Mouse (Mus musculus) MEL (cell line): ENCODE measurements around the gene Arl15. TPM values are rescaled to one million over a fixed set of nuclear protein-coding genes. Genes with fewer than 3 reads are reported as not detected.

Source experiments
- DNase-seq: peaks from one replicate; pipeline ENCODE4 v3.0.0; 2011; ENCODE audit warnings: low read depth, low spot score
- H3K27ac ChIP-seq: 2 replicates; pipeline ENCODE4 v1.5.1; 2012; ENCODE audit warnings: low read depth, mild to moderate bottlenecking, control low read depth, low read length, moderate library complexity; ENCODE audit not compliant: control insufficient read depth
- H3K27me3 ChIP-seq, 2 experiments: fragments of 150-350 bp in 1 of 2; sonication (generic) in 1 of 2; 2 replicates each; pipeline ENCODE4 v1.6.1; 2012; ENCODE audit warnings: low read length in 2 of 2, mild to moderate bottlenecking in 2 of 2, improper control_type of control experiment in 1 of 2, moderate library complexity in 1 of 2; ENCODE audit not compliant: insufficient read depth in 2 of 2, control insufficient read depth in 1 of 2
- H3K36me3 ChIP-seq, 2 experiments: 2 replicates each; pipeline ENCODE4 v1.6.1; 2012 to 2014; ENCODE audit warnings: low read length in 2 of 2, improper control_type of control experiment in 1 of 2, inconsistent platforms in 1 of 2, mild to moderate bottlenecking in 1 of 2; ENCODE audit not compliant: insufficient read depth in 2 of 2, control insufficient read depth in 1 of 2
- H3K4me1 ChIP-seq, 2 experiments: fragments of 150-350 bp in 1 of 2; sonication (generic) in 1 of 2; 2 replicates each; pipeline ENCODE4 v1.6.1; 2012; ENCODE audit warnings: low read length in 2 of 2, improper control_type of control experiment in 1 of 2, mild to moderate bottlenecking in 1 of 2; ENCODE audit not compliant: insufficient read depth in 2 of 2, control insufficient read depth in 1 of 2
- H3K4me3 ChIP-seq, 2 experiments: fragments of 150-350 bp in 1 of 2; sonication (generic) in 1 of 2; 2 replicates each; pipeline ENCODE4 v1.5.1; 2012; ENCODE audit warnings: low read depth in 2 of 2, low read length in 2 of 2, mild to moderate bottlenecking in 2 of 2, moderate library complexity in 2 of 2, control low read depth in 1 of 2, improper control_type of control experiment in 1 of 2; ENCODE audit not compliant: control insufficient read depth in 1 of 2, insufficient read depth in 1 of 2
- H3K79me2 ChIP-seq: 2 replicates; pipeline ENCODE4 v1.6.1; 2012; ENCODE audit warnings: mild to moderate bottlenecking, low read length, moderate library complexity; ENCODE audit not compliant: control insufficient read depth, poor library complexity, insufficient read depth
- H3K9ac ChIP-seq: 2 replicates; pipeline ENCODE4 v1.6.1; 2012; ENCODE audit warnings: low read depth, mild to moderate bottlenecking, control low read depth, low read length, moderate library complexity; ENCODE audit not compliant: control insufficient read depth, poor library complexity, severe bottlenecking
- H3K9me3 ChIP-seq: fragments of 150-350 bp; sonication (generic); replicated peaks from 2 replicates; pipeline ENCODE4 v1.6.1; 2012; ENCODE audit warnings: mild to moderate bottlenecking, low read length, improper control_type of control experiment, moderate library complexity; ENCODE audit not compliant: insufficient read depth
- CTCF ChIP-seq, 3 experiments: IDR thresholded peaks in 2 of 3; conservative IDR thresholded peaks in 1 of 3; 2 replicates each; pipeline ENCODE4 v1.5.1; 2011 to 2012; ENCODE audit warnings: low read length in 3 of 3, low read depth in 2 of 3, mild to moderate bottlenecking in 2 of 3, improper control_type of control experiment in 1 of 3, inconsistent platforms in 1 of 3, mixed read lengths in 1 of 3, moderate library complexity in 1 of 3; ENCODE audit not compliant: control insufficient read depth in 1 of 3, insufficient read depth in 1 of 3, poor library complexity in 1 of 3, severe bottlenecking in 1 of 3
- ELF1 ChIP-seq: IDR thresholded peaks from 2 replicates; pipeline ENCODE4 v1.6.1; 2014; ENCODE audit warnings: low read depth, mild to moderate bottlenecking, inconsistent platforms, low read length, improper control_type of control experiment, moderate library complexity
- EP300 ChIP-seq, 2 experiments: IDR thresholded peaks; 2 replicates each; pipeline ENCODE4 v1.6.1; 2011; ENCODE audit warnings: improper control_type of control experiment in 2 of 2, low read length in 2 of 2, low read depth in 1 of 2, mild to moderate bottlenecking in 1 of 2
- ETS1 ChIP-seq: IDR thresholded peaks from 2 replicates; pipeline ENCODE4 v1.6.1; 2012; ENCODE audit warnings: low read depth, mild to moderate bottlenecking, inconsistent platforms, low read length, improper control_type of control experiment, moderate library complexity
- GATA1 ChIP-seq: IDR thresholded peaks from 2 replicates; pipeline ENCODE4 v1.6.1; 2011; ENCODE audit warnings: low read depth, low read length, improper control_type of control experiment
- HCFC1 ChIP-seq: IDR thresholded peaks from 2 replicates; pipeline ENCODE4 v1.6.1; 2012; ENCODE audit warnings: low read depth, mild to moderate bottlenecking, inconsistent platforms, low read length, improper control_type of control experiment, moderate library complexity
- MAZ ChIP-seq: IDR thresholded peaks from 2 replicates; pipeline ENCODE4 v1.6.1; 2012; ENCODE audit warnings: low read depth, mild to moderate bottlenecking, inconsistent platforms, low read length, improper control_type of control experiment
- MEF2A ChIP-seq: IDR thresholded peaks from 2 replicates; pipeline ENCODE4 v1.6.1; 2014; ENCODE audit warnings: low read depth, mild to moderate bottlenecking, inconsistent platforms, low read length, improper control_type of control experiment; ENCODE audit not compliant: poor library complexity, insufficient replicate concordance, severe bottlenecking; ENCODE audit errors: extremely low read depth
- MXI1 ChIP-seq: IDR thresholded peaks from 2 replicates; pipeline ENCODE4 v1.6.1; 2011; ENCODE audit warnings: mild to moderate bottlenecking, low read depth, low read length, improper control_type of control experiment
- NELFE ChIP-seq: IDR thresholded peaks from 2 replicates; pipeline ENCODE4 v1.6.1; 2011; ENCODE audit warnings: low read depth, low read length, improper control_type of control experiment
- NRF1 ChIP-seq: IDR thresholded peaks from 2 replicates; pipeline ENCODE4 v1.6.1; 2014; ENCODE audit warnings: low read depth, mild to moderate bottlenecking, inconsistent platforms, low read length, improper control_type of control experiment, moderate library complexity; ENCODE audit not compliant: poor library complexity, insufficient read depth, severe bottlenecking
- POLR2AphosphoS5 ChIP-seq: IDR thresholded peaks from 2 replicates; pipeline ENCODE4 v1.6.1; 2012; ENCODE audit warnings: low read depth, borderline replicate concordance, mild to moderate bottlenecking, inconsistent platforms, low read length, moderate library complexity, mixed read lengths
- RAD21 ChIP-seq: IDR thresholded peaks from 2 replicates; pipeline ENCODE4 v1.6.1; 2011; ENCODE audit warnings: mild to moderate bottlenecking, low read depth, low read length, improper control_type of control experiment
- RCOR1 ChIP-seq: IDR thresholded peaks from 2 replicates; pipeline ENCODE4 v1.6.1; 2012; ENCODE audit warnings: low read depth, mild to moderate bottlenecking, inconsistent platforms, low read length, improper control_type of control experiment
- SIN3A ChIP-seq: IDR thresholded peaks from 2 replicates; pipeline ENCODE4 v1.6.1; 2012; ENCODE audit warnings: low read length, improper control_type of control experiment, inconsistent platforms
- SMC3 ChIP-seq: IDR thresholded peaks from 2 replicates; pipeline ENCODE4 v1.6.1; 2011; ENCODE audit warnings: low read depth, low read length, improper control_type of control experiment
- TAL1 ChIP-seq: IDR thresholded peaks from 2 replicates; pipeline ENCODE4 v1.6.1; 2012; ENCODE audit warnings: mild to moderate bottlenecking, inconsistent platforms, low read length, moderate library complexity, mixed read lengths
- TCF12 ChIP-seq: IDR thresholded peaks from 2 replicates; pipeline ENCODE4 v1.6.1; 2014; ENCODE audit warnings: low read depth, mild to moderate bottlenecking, inconsistent platforms, low read length, improper control_type of control experiment, moderate library complexity
- UBTF ChIP-seq: IDR thresholded peaks from 2 replicates; pipeline ENCODE4 v1.6.1; 2012; ENCODE audit warnings: low read depth, mild to moderate bottlenecking, inconsistent platforms, low read length, improper control_type of control experiment, moderate library complexity, borderline replicate concordance; ENCODE audit not compliant: insufficient read depth
- USF1 ChIP-seq: IDR thresholded peaks from 2 replicates; pipeline ENCODE4 v1.6.1; 2014; ENCODE audit warnings: low read depth, mild to moderate bottlenecking, inconsistent platforms, low read length, improper control_type of control experiment, moderate library complexity
- ZC3H11A ChIP-seq: IDR thresholded peaks from 2 replicates; pipeline ENCODE4 v1.6.1; 2012; ENCODE audit warnings: low read depth, mild to moderate bottlenecking, inconsistent platforms, low read length, improper control_type of control experiment
- ZKSCAN1 ChIP-seq: IDR thresholded peaks from 2 replicates; pipeline ENCODE4 v1.6.1; 2012; ENCODE audit warnings: low read depth, mild to moderate bottlenecking, inconsistent platforms, low read length, improper control_type of control experiment, moderate library complexity
- ZMIZ1 ChIP-seq: IDR thresholded peaks from 2 replicates; pipeline ENCODE4 v1.6.1; 2012; ENCODE audit warnings: low read depth, mild to moderate bottlenecking, inconsistent platforms, low read length, improper control_type of control experiment, moderate library complexity
- ZNF384 ChIP-seq: IDR thresholded peaks from 2 replicates; pipeline ENCODE4 v1.6.1; 2012; ENCODE audit warnings: low read depth, mild to moderate bottlenecking, inconsistent platforms, low read length, improper control_type of control experiment
- polyA plus RNA-seq, 2 experiments: library from polyadenylated mRNA; stranded (reverse) in 1 of 2; unstranded in 1 of 2; fragments of >175 nt in 1 of 2; fragments of >200 nt in 1 of 2; gene quantifications; 2 replicates each; pipeline versions ENCODE4 v1.2.1 to v1.2.4; 2012; ENCODE audit warnings: low replicate concordance in 2 of 2, low read depth in 1 of 2; ENCODE audit not compliant: insufficient read length in 2 of 2, insufficient read depth in 1 of 2, missing spikeins in 1 of 2
- total RNA-seq: library from RNA; depleted of rRNA; stranded (reverse); fragments of 300-350 nt; gene quantifications from 2 replicates; pipeline ENCODE4 v1.2.3, GENCODE M21; 2012

Arl15 gene
- total and polyA plus RNA-seq, 3 experiments, result 3.6 to 5.8 TPM; not detected in 1

- peaks cover 6 to 7% of the 10 kb centered on the region in 2 experiments; a peak in 2 of 4 replicates for H3K4me1 ChIP-seq
- no peak for TF ChIP-seq RAD21
- TF ChIP-seq TAL1, result no peak
- TF ChIP-seq GATA1, result no peak
- no peak for TF ChIP-seq EP300 (IDR thresholded peaks at IDR 0.05; ENCODE audit: low read depth in 1 of 2, low read length in 2 of 2)
- TF ChIP-seq MEF2A, result no peak
- TF ChIP-seq TCF12, result no peak
- TF ChIP-seq NRF1, result no peak
- no peak for TF ChIP-seq UBTF
- TF ChIP-seq SIN3A, result no peak
- TF ChIP-seq CTCF (IDR thresholded peaks at IDR 0.05 in 2 of 3, conservative IDR thresholded peaks at IDR 0.05 in 1 of 3; ENCODE audit: control insufficient read depth in 1 of 3, insufficient read depth in 1 of 3, low read depth in 2 of 3, low read length in 3 of 3, poor library complexity in 1 of 3, severe bottlenecking in 1 of 3), result no peak
- no peak for TF ChIP-seq ETS1
- TF ChIP-seq MXI1, result no peak
- TF ChIP-seq ELF1, result no peak
- no peak for TF ChIP-seq SMC3
- TF ChIP-seq MAZ, result no peak
- TF ChIP-seq HCFC1, result no peak
- TF ChIP-seq ZC3H11A, result no peak
- TF ChIP-seq ZKSCAN1, result no peak
- no peak for TF ChIP-seq ZMIZ1
- no peak for TF ChIP-seq POLR2AphosphoS5
- TF ChIP-seq, all 39 proteins: peak for 0
- no peaks in the 10 kb centered on the region for H3K27me3 ChIP-seq
- H3K79me2 ChIP-seq, result no peaks in the 10 kb centered on the region
- peaks cover 0 to 11% of the 10 kb centered on the region in 2 experiments; a peak in 2 of 4 replicates for H3K36me3 ChIP-seq
- DNase-seq, result no peak
- no peak overlapping the region for H3K27ac ChIP-seq
- no peaks in the 10 kb centered on the region for H3K9me3 ChIP-seq
- H3K4me3 ChIP-seq, result no peak overlapping the region
- H3K9ac ChIP-seq, result no peak overlapping the region
Observed at GRCm38 (mm10) chr13:113941943-113942342, 147.6 kb downstream of the Arl15 start.

DNA sequence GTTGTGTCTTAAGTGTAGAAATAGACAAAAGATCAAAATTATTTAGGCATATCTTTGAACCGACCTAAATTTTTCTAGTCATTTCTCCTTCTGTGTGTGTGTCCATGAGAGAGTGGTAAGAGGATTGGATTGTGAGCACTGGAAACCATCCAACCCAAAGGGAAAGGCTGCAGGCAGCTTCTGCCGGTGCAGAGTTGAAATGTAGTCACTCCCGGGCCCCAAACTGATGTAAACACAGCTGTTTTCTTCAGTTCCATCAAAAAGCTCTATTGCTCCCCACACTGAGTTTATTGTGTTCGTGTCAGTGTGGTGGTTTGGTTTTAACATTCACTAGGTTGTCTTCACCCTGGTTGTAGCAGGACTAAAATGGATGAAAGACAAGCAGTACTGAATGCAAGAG lies 153.2 kb downstream of the Arl15 start:
- H3K4me1 ChIP-seq, result no peaks in the 10 kb centered on the region
- no peak for TF ChIP-seq CTCF (IDR thresholded peaks at IDR 0.05 in 2 of 3, conservative IDR thresholded peaks at IDR 0.05 in 1 of 3; ENCODE audit: control insufficient read depth in 1 of 3, insufficient read depth in 1 of 3, low read depth in 2 of 3, low read length in 3 of 3, poor library complexity in 1 of 3, severe bottlenecking in 1 of 3)
- no peak for TF ChIP-seq NELFE
- no peak for TF ChIP-seq RCOR1
- no peak for TF ChIP-seq ZKSCAN1
- no peak for TF ChIP-seq USF1
- TF ChIP-seq UBTF, result no peak
- TF ChIP-seq ZNF384, result no peak
- TF ChIP-seq TCF12, result no peak
- TF ChIP-seq HCFC1, result no peak
- no peak for TF ChIP-seq GATA1
- no peak for TF ChIP-seq TAL1
- TF ChIP-seq, all 39 proteins: peak for 0
- H3K27ac ChIP-seq, result no peak overlapping the region
- no peaks in the 10 kb centered on the region for H3K27me3 ChIP-seq
- no peak overlapping the region for H3K4me3 ChIP-seq
- no peaks in the 10 kb centered on the region for H3K36me3 ChIP-seq
- DNase-seq, result no peak
- H3K9me3 ChIP-seq, result no peaks in the 10 kb centered on the region
- no peaks in the 10 kb centered on the region for H3K79me2 ChIP-seq
- H3K9ac ChIP-seq, result no peak overlapping the region
